Comparison of ENCODE assay signal across 27 mouse cellular contexts in the genomic region with DNA sequence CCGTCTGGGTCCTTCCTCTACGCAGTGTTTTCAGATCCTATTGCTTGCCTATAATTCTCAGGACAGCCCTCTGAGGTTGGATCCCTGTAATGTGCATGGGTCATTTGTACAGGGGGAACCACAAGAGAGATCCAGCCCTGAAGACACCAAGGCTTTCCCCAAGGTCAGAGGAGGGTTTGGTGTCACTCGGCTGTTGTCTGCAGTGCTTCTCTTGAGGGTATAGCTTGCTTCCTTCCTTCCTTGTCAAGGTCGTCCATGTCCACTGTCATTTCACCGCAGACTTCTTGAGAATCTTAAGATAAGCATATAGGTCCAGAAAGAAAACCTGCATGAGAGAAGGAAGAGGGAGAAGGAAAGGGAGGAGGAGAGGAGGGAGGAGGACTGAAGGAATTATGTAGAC.
"Had no signal": no experiment of that assay in that cellular context is flagged by ENCODE, and none has a peak within 500 bp of the region (broad histone marks: within the 10 kb centered on the region; RNA-seq: fewer than 3 reads in every experiment).

No protein-coding gene starts in this region.

- H3K4me1 ChIP-seq: embryonic facial prominence, embryonic 10.5 days; embryonic facial prominence, embryonic 12.5 days; embryonic facial prominence, embryonic 13.5 days; embryonic facial prominence, embryonic 15.5 days; forebrain, embryonic 12.5 days; forebrain, embryonic 15.5 days had no signal

- ATAC-seq: forebrain, embryonic 13.5 days; forebrain, embryonic 14.5 days; forebrain, embryonic 15.5 days; forebrain, embryonic 16.5 days; forebrain, postnatal 0 days had no signal

- H3K27ac ChIP-seq: embryonic facial prominence, embryonic 10.5 days; embryonic facial prominence, embryonic 12.5 days; embryonic facial prominence, embryonic 13.5 days; embryonic facial prominence, embryonic 15.5 days; forebrain, embryonic 10.5 days; forebrain, embryonic 12.5 days; forebrain, embryonic 13.5 days; forebrain, embryonic 15.5 days; gastrocnemius, adult 2 months; heart, adult 2 months; heart, embryonic 10.5 days had no signal

- DNase-seq: cerebellum, adult 9-11 months; cerebellum, postnatal 10 days; cerebellum, postnatal 14 days; cerebellum, postnatal 25 days; cerebellum, postnatal 36 days; embryo, embryonic 11 days; forebrain, postnatal 0 days; gastrocnemius, adult 2 months; gastrocnemius, postnatal 10 days; gastrocnemius, postnatal 14 days; gastrocnemius, postnatal 25 days; gastrocnemius, postnatal 36 days; heart, adult 11 months; heart, adult 18-20 months; heart, adult 2 months had no signal

- H3K27me3 ChIP-seq: embryonic facial prominence, embryonic 12.5 days; embryonic facial prominence, embryonic 13.5 days; embryonic facial prominence, embryonic 15.5 days; forebrain, embryonic 12.5 days; forebrain, embryonic 13.5 days; forebrain, embryonic 15.5 days had no signal

- H3K4me2 ChIP-seq: embryonic facial prominence, embryonic 12.5 days; embryonic facial prominence, embryonic 13.5 days; embryonic facial prominence, embryonic 15.5 days; forebrain, embryonic 12.5 days; forebrain, embryonic 13.5 days; forebrain, embryonic 15.5 days had no signal

- H3K36me3 ChIP-seq: forebrain, embryonic 15.5 days had no signal

- H3K9me3 ChIP-seq: embryonic facial prominence, embryonic 10.5 days; embryonic facial prominence, embryonic 12.5 days; embryonic facial prominence, embryonic 13.5 days; embryonic facial prominence, embryonic 15.5 days; forebrain, embryonic 10.5 days; forebrain, embryonic 12.5 days; forebrain, embryonic 13.5 days; forebrain, embryonic 15.5 days; heart, embryonic 10.5 days had no signal

- H3K4me3 ChIP-seq: embryonic facial prominence, embryonic 10.5 days; embryonic facial prominence, embryonic 12.5 days; embryonic facial prominence, embryonic 13.5 days; embryonic facial prominence, embryonic 15.5 days; erythroblast, embryonic 14.5 days; forebrain, embryonic 10.5 days; forebrain, embryonic 12.5 days; forebrain, embryonic 13.5 days; forebrain, embryonic 15.5 days; gastrocnemius, adult 2 months; heart, adult 2 months; heart, embryonic 10.5 days had no signal

- H3K9ac ChIP-seq: embryonic facial prominence, embryonic 12.5 days; embryonic facial prominence, embryonic 13.5 days; embryonic facial prominence, embryonic 15.5 days; forebrain, embryonic 12.5 days; forebrain, embryonic 13.5 days; forebrain, embryonic 15.5 days; forebrain, postnatal 0 days had no signal
